Mouse (Mus musculus): Measurements from ENCODE around the gene 4933434E20Rik.
A peak's percentile ranks its signal among the peaks of the same experiment; 100 is the strongest.

Gene 4933434E20Rik

GRCm38 (mm10) chr3:90081365-90082240, 30.2 kb downstream of the 4933434E20Rik start:
- DNase-seq, result no peak

GRCm38 (mm10) chr3:90083034-90083433, 31.6 kb downstream of the 4933434E20Rik start:
- DNase-seq, result peak; percentile 47

GRCm38 (mm10) chr3:90083698-90084324, 32.4 kb downstream of the 4933434E20Rik start:
- DNase-seq, result no peak

GRCm38 (mm10) chr3:90084790-90085189, 33.4 kb downstream of the 4933434E20Rik start:
- peak; percentile 44 for DNase-seq

GRCm38 (mm10) chr3:90085281-90085680, 33.8 kb downstream of the 4933434E20Rik start:
- DNase-seq, result peak; percentile 43

GRCm38 (mm10) chr3:90086068-90086467, 34.6 kb downstream of the 4933434E20Rik start:
- DNase-seq, result no peak

GRCm38 (mm10) chr3:90088617-90089016, 37.2 kb downstream of the 4933434E20Rik start:
- DNase-seq, result no peak

GRCm38 (mm10) chr3:90090892-90091291, 39.5 kb downstream of the 4933434E20Rik start:
- DNase-seq, result no peak

GRCm38 (mm10) chr3:90094453-90094852, 43.0 kb downstream of the 4933434E20Rik start:
- DNase-seq, result no peak

GRCm38 (mm10) chr3:90097928-90098327, 46.5 kb downstream of the 4933434E20Rik start:
- no peak for DNase-seq

- no peak for DNase-seq
These were observed 49.6 kb downstream of the 4933434E20Rik start for GRCm38 (mm10) chr3:90101010-90101409.

GRCm38 (mm10) chr3:90101673-90102072, 50.2 kb downstream of the 4933434E20Rik start:
- DNase-seq, result no peak

GRCm38 (mm10) chr3:90102239-90102638, 50.8 kb downstream of the 4933434E20Rik start:
- DNase-seq, result no peak

- no peak for DNase-seq
These were observed 51.7 kb downstream of the 4933434E20Rik start for GRCm38 (mm10) chr3:90103176-90103575.

- no peak for DNase-seq
These were observed 52.5 kb downstream of the 4933434E20Rik start, which contains the start of gene Nup210l for GRCm38 (mm10) chr3:90103938-90104337. Gene Nup210l, plus strand, starts transcription at chr3:90104132.

- no peak for DNase-seq
These were observed 60.3 kb downstream of the 4933434E20Rik start for GRCm38 (mm10) chr3:90111706-90112105.

GRCm38 (mm10) chr3:90114342-90114741, 62.9 kb downstream of the 4933434E20Rik start:
- no peak for DNase-seq

- no peak for DNase-seq
These were observed 64.1 kb downstream of the 4933434E20Rik start for GRCm38 (mm10) chr3:90115526-90115925.
